Mouse (Mus musculus) thymus, adult 18-20 months (tissue): ENCODE measurements around the gene Fam13a.
A peak's percentile ranks its signal among the peaks of the same experiment; 100 is the strongest.

Source experiments
- DNase-seq, 2 experiments: peaks; one replicate each; pipeline ENCODE4 v3.0.0; 2022; ENCODE audit warnings: mixed read lengths in 2 of 2

The Fam13a gene

DNA sequence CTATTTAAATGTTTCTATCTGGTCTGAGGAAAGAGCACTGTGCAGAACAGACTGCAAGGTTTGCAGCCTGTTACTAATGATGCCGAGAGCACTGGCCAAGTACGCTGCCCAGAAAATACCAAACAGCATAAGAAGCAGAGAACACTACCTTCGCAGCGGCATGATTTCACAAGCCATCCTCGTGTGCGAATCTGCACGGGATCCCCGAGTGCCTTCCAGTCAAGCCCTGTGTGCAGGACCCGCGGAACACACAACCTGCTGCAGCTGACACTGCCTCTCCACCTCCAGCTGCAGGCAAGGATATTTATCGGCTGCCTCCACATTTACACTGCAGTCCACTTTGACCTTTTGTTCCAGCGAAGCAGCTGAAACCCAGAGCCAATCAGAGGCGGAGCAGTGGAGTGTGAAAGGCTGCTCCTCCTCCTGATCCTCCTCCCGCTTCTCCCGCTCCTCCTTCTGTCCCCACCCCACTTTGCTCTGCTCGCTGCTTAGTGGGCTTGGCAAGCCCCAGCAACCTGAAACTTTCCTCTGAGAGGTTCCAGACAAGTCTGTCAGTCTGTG, at the start of gene Fam13a:
TSS of gene Fam13a (minus strand) at position 386 of the 561 bp plus-strand sequence.
- peak; percentile 56 to 63 for DNase-seq

DNA sequence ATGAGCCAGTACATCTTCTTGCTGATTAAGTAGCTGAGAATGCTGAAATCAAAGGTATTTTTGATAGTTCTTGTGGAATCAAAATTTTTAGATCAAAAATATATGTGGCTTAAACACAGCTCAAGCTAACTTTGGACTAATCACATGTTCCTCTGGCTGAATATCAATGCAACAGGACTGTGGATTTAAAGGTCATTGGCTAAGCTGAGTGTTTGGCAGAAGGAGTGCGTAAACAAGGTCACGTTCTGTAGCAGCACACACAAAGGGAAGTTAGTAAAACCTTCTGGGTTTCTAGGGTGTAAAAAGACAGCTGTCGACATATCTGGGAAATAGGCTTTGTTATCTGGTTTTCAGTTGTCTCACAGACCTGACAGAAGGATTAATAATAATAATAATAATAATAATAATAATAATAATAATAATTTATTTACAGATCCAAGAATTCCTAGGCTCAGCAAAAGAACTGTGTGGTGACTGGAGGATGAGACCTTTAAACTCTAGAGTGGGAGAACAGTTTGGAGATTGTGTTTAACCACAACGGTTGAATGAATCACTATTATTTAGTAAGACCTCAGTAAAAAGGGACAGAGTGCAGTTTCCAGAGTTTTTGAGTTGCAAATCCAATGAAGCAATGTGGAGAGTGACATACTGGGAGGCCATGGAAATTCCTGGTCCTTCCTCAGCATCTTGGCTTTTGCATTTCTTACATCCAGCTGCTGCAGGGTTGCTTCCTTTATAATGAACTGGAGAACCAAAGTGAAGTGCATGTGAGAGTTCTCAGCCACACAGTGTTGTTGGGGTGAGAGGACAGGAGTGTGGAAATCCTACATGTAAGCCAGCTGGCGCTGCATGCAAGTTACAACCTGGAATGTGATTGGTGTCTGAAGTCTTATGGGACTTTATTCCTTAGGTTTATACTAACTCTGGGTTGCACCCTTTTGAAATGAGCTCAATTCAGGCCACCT, 48.0 kb upstream of the Fam13a start:
- no peak for DNase-seq

DNA sequence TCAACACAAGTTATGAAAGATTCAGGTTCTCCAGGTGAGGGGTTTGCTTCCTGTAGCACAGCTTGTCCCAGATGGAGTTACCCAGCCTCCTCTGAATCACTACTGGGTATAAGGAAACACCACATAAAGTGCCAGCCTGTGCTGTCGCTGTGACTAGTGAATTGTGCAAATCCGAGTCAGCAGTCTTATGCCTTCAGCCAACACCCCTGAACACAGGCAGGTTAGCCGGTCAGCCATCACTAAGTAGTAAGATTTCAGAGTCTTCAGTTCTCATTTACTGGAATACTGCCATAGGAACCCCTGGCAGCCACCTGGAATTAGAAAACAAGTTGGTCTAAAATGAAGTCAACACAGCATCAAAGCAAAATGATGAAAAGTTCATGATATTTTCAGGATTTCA, 47.3 kb upstream of the Fam13a start:
- no peak for DNase-seq

DNA sequence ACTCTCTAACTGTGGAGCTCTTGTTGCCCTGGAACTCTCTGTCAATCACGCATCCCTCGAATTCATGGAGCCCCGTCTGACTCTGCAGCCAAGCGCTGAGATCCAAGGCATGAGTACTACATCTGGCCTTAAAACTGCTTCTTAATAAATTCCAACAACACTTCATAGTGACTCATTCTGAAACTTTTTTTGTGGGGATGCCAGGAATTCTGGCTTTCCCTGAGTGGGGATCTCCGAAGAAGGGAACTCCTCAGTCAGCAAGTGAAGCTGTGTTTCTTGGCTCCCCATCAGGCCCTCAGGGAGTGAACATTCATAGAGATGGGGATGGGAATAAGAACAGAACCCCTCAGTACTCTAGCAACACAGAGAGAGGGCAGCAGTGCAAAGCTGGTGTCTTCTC, 43.8 kb upstream of the Fam13a start:
- no peak for DNase-seq

DNA sequence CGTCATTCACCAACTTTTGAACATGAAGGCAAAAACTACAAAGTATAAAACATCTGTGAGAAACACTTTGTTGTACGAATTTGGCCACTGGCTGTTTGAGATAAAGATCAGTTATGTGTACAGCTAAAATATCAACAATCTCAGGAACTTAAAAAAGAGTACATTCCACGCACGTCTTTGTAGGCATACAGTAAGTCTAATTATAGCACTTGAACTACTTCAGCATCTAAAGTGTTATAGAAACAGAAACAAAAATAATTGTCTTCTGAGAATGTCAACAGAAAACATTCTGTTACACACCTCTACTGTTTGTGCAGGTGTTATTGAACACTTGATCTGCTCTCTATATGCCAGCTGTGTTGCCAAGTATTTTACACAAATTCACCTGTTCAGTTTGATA, 40.1 kb upstream of the Fam13a start:
- DNase-seq, result no peak

DNA sequence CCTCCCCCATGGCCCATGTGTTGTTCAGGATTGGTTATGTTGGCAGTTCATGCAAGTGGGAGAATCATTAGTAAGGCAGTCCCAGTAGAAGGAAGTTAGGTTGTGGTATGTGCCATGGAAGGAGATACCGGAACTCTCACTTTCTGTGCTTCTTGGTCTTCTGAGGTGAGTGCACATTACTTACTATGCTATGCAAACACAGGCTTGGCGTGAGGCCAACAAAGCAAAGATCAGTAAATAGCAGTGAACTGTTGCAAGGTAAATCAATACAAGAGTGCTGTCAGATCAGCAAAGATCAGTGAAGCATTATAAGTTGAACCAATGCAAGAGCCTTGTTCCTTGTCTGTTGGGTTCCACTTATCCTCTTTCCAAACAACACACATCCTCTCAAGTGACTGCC, 28.9 kb upstream of the Fam13a start:
- no peak for DNase-seq

DNA sequence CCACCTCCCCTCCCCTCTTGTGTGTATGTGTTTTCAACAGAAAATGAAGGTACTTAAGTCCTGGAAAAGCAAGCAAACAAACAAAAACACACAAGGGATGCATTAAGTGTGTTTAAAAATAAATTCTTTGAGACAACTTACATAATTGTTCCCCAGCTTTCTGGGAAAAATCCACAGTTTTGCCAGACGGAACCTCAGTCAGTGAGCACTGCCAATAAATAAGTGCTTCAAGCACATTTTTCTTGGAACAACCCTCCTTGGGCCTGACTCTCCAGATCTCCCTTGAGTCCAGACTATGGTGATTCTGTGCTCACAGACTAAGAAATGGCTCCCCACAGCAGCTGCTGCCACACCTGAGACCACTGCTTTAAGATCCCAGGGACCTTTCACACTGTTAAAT, 15.4 kb upstream of the Fam13a start:
- DNase-seq, result no peak

DNA sequence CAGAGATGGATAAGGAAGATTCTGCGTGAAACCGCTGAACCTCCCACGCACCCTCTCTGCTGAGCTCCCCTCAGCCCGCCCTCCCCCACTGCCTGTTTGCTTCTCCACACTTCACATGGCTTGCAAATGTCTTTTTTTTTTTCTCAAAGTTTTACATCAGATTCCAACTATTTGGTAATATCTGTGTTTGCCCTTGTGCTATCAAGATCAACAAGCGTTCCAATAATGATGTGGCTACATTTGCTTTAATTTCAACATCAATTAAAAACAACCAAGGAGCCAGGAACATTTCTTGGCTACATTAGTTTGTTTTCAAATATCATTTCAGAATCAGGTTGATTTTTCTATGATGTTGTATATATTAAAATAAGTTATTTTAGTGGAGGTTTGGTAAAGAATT, 8.4 kb upstream of the Fam13a start:
- no peak for DNase-seq

DNA sequence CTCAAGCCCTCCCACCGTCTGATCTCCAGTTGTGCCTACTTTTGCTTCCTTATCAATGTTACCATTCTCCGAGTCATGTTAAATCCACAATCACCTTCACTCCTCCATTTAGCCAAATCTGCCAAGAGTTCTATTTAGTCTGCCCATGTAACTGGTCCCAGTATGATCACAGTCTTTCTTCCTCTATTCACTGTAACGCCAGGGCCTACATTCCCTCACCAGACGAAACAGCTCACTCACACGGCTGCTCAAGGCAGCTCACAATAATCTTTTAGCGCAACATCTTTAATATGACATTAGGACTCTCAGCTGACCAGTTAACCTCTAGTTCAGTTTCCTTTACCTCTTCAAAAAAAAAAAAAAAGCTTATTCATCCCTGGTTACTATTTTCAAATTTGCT, 7.2 kb upstream of the Fam13a start:
- no peak for DNase-seq

DNA sequence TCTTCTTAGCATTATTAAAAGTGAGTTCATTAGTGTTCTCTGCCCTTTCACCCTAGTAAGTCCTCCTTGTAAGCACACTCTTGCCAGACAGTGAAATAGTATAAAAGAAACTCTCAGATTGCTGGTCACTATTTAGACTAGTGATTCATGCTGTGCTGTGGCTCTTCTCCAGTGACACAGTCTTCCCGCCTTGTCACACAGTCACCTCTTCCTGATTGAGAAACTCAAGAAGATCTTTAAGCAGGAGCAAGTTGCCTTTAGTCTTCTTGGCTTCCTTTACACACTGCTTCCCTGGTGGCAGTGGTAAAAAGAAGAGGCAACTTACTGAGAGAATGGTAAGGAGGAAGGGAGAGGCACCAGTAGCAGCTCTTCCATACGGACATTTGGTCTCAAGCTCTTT, 6.3 kb upstream of the Fam13a start:
- DNase-seq, result no peak

DNA sequence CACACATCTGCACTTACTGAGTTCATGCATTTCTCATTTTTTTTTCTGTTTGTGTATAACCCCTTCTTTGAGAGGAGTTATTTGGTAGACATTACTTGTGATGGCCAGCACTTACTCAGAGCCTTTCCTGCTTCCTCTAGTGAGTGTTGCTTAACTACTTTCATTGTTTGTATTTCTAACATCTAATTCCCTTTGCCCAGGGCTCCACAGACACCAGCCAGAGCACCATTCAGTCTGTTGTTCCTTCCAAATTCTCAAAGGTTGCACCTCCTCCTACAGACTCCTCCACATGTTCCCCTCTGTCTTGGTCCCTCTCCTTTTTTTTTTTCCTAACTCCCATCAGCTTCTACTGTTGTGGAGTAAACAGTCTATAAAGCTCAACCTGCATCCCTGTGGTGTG, 5.7 kb upstream of the Fam13a start:
- DNase-seq, result no peak

DNA sequence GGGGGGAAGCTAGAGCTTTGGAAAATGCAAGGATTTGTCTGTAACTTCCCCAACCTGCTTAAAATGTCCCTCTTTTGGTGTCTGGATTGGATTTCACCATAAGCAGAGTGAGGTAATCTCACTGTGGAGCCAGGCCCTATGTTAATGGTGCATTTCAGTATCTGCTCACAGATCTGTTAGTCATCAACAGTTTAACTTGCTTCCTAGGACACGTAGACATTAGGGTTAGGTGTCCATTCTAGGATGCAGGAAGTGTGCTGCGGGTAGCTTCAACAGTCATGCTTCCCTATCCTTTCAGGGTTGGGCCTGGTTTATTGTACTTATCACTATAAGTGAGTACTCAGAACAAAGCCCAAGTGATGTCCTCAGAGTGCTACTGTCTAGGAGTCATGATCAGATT, 4.5 kb upstream of the Fam13a start:
- no peak for DNase-seq

DNA sequence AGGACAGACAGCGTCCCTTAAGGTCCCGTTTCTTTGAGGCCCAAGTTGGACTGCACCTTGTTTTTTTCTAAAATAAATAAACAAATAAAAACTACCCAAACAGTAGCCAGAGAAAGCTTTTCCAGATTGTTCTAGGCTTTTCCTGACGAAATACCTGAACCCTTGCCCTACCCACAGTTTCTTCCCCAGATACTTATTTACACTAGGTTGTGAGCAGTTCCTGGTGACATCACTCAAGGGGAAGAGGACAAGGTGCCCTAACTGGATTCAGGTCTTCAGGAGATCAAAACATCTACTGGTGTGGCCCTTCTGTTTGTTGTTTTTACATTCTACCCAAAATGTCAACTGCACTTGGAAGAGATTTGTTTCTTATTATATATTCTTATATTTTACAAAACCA, 457 bp upstream of the Fam13a start:
- DNase-seq, result no peak

DNA sequence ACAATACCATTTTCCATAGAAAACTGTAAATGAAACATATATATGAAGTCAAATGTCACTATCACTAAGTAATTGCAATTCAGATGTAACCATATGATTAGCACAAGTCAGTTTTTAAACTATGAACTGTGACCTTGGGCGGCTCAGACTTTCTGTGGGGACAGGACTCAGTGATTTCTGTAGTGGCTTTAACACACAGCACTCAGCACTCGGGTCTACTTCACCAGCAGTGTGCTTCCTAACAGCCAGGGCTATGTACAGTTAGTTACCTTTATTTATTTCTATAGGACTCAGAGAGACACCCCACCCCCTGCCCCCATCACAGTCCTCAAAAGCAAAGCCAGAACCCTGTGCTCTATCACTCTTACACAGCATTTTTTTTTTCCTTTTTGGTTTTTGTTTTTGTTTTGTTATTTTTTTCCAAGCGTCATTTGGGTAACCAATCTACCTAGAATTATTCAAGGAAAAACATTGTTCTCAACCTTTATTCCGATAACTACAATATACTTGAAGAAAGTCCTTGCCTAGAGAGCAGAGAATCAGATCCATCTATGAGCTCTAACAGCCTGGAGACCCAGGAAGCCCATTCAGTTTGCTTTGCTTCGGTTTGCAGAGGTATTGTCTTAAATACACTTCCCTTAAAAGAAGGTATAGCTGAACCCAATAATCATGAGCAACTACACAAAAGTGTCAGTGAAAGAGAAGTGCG, 740 bp downstream of the Fam13a start:
- no peak for DNase-seq

DNA sequence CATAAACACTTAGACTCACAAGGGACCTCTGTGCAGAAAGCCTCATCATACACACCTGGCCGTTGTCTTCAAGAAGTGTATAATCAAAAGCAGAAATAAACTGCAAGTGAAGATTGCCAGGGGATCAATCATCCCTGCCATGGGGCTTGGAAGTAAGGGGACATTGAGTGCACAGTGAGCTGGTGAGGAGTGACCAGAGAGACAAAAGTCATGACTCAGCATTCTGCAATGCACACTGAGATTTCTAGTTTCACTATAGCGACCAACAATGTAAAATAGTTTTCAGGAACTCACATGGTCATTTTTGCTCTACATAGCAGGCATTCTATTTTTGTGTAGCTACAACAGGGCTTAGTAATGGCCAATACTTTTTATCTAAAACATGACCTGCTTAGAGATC, 1.7 kb downstream of the Fam13a start:
- DNase-seq, result no peak

DNA sequence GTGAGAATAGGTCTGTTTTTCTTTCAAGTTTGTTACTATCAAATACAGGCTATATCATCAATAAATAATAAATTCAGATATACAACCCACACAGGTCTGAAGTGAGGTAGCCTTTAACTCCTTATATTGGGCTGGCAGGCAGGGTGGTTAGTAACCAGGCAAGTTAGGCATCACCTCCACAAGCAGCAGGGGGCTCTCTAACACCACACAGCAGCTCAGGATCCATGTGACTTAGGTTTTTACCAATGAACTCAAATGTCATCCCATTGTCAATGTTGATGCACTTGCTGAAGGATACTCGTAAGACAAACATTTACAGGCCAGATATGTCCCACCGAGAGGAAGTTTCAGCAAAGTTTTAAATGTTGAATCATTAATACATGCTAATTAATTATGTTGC, 4.0 kb downstream of the Fam13a start:
- no peak for DNase-seq

DNA sequence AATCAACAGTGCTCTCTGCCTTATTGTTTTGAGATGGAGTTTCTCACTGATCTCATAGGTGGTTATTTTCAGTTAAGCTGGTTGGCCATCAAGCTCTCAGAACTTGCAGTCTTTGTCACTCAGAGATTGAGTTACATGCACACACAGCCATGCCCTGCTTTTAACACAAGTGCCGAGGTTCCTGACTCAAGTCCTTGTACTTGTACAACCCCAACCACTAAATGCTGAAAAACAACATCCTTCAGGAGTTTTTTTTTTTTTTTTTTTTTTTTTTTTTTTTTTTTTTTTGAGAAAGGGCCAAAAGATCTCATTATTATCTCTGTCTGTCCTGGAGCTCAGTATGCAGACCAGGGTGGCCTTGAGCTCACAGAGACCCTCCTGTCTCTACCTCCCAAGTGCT, 4.5 kb downstream of the Fam13a start:
- no peak for DNase-seq

DNA sequence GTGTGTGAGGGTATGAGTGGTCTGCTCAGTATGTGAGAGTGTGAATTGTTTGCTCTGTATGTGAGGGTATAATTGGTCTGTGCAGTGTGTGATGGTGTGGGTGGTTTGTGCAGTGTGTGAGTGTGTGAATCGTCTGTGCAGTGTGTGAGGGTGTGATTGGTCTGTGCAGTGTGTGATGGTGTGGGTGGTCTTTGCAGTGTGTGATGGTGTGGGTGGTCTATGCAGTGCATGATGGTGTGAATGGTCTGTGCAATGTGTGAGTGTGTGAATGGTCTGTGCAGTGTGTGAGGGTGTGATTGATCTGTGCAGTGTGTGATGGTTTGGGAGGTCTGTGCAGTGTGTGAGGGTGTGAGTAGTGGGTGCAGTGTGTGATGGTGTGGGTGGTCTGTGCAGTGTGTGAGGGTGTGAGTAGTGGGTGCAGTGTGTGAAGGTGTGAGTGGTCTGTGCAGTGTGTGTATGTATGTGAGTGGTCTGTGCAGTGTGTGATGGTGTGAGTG, 8.0 kb downstream of the Fam13a start:
- no peak for DNase-seq

DNA sequence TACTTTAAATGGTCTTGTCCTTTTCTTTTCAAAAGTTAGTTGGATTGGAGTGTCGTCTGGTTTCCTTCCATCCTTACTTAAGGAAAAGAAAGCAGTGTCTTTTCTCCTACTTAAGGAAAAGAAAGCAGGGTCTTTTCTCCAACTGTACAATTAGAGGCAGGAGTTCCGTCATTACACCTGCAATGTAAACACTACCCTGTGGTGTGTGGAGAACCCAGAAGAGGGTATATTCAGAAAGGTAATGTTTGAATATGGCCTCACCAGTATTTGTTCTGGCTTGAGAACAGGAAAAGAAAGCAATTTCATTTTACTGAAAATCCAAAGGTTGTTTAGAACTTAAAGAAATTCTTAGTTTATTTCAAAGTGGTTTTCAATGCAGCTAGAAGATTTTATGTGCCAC, 9.6 kb downstream of the Fam13a start:
- DNase-seq, result no peak

DNA sequence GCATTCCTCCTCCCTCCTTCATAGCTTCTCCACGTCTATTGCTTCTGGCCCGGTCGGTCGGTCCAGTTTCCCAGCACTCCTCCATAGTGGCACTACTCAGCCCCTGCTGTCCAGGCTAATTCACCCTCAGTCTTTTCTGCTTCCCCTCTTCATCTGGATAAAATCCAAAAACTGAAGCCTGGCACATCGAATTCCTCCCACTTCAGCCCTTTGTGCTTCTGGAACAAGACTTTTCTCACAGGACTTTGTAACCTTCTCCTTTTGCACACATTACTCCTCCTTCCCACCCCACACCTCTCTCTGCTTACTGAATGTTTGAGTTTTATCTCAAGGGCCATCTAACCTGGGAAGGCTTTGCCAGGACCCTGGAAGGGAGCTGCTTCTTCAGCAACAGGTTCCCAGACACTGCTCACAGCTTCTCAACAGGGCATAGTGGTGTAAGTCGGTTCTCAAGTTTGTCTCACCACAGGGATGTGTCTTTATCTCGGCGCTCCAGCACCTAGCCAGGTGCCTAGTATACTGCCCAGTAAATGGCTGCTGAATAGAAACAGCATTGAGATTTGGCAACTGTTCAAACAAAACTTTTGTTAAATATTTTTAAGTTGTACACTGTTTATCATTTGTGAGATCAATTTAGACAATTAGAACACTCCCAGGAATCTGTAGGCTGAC, 10.1 kb downstream of the Fam13a start:
- no peak for DNase-seq

DNA sequence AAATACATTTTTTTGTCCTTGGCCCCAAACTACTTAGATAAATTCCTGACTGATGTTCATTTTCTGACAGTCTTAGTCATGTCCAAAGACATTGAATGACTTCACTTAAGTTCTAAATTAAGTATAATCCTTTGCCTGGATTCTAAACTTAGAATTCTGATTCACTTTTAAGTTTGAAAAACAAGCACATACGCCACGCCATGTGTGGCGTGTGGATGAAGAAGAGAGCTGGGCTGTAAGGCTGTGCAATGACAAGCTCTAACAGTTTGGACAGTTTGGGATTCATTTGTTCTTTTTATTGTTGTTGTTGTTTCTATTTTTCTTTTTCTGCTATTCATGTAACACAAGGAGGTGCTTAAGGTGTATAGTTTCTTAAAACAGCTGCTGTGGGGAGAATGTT, 13.6 kb downstream of the Fam13a start:
- no peak for DNase-seq

DNA sequence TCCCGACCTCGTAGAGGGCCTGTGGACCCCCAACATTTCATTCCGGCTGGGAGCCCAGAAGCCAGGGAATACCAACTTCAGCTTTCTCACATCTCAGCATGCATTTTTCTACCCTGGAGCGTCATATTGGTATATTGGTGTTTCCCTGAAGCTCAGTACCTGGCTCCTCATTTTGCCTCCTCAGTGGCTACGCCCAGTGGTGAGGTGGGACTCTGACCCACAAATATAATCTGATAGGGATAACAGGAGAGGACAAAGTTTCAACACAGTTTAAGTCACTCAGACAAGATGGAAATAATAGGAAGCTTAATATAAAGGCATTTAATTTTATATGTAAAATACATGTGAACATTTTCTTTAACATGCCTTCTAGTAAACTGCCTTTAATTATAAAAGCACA, 19.7 kb downstream of the Fam13a start:
- DNase-seq, result no peak

DNA sequence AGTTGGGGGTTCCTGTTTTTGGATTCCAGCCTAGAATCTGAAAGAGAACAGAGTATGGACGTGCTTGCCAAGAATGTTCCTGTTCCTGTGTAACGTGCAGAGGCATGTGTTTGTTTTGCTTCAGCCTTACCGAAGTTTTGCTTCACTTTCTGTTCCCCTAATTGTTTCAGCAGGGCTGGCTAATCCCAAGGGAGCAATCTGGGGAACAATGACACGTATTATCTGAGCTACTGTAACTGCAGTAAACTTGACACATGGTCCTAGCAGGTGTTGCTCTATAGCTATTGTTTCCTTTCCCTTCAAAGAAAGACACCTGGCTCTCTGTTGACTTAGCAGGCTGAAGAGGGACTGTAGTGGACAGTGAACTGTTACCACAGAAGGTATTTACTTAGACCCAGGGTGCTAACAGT, 25.3 kb downstream of the Fam13a start:
- no peak for DNase-seq
